Mouse (Mus musculus) heart, embryonic 11.5 days (tissue): Measurements from ENCODE around the gene Mknk2. TPM values are rescaled to one million over a fixed set of nuclear protein-coding genes. Genes with fewer than 3 reads are reported as not detected.
"Not testable (repeated sequence)": the region's sequence is repeated elsewhere in the genome, so short reads cannot be mapped to it uniquely, and the experiment has no call there.

ENCODE experiments used
- ATAC-seq: fragments of 200-750 bp; cut with Nextera tagmentation; replicated peaks from 2 replicates; pipeline ENCODE4 v1.8.0; 2017; ENCODE audit warnings: moderate library complexity; ENCODE audit not compliant: insufficient number of reproducible peaks, low FRiP score, low TSS enrichment
- H3K27ac ChIP-seq: fragments of 300-500 bp; sonication (generic); 2 replicates; pipeline ENCODE4 v1.5.1; 2014; ENCODE audit warnings: mild to moderate bottlenecking, low read depth, low read length
- H3K27me3 ChIP-seq: fragments of 300-500 bp; sonication (generic); 2 replicates; pipeline ENCODE4 v1.6.1; 2014; ENCODE audit warnings: mild to moderate bottlenecking, low read length, mixed read lengths; ENCODE audit not compliant: control insufficient read depth, insufficient read depth
- H3K36me3 ChIP-seq: fragments of 300-500 bp; sonication (generic); 2 replicates; pipeline ENCODE4 v1.6.1; 2014; ENCODE audit warnings: mild to moderate bottlenecking, low read length, moderate library complexity, mixed read lengths; ENCODE audit not compliant: control insufficient read depth, insufficient read depth
- H3K4me1 ChIP-seq: fragments of 300-500 bp; sonication (generic); 2 replicates; pipeline ENCODE4 v1.6.1; 2014; ENCODE audit warnings: low read length; ENCODE audit not compliant: control insufficient read depth, insufficient read depth
- H3K4me2 ChIP-seq: fragments of 300-500 bp; sonication (generic); 2 replicates; pipeline ENCODE4 v1.6.1; 2014; ENCODE audit warnings: mild to moderate bottlenecking, moderate library complexity
- H3K4me3 ChIP-seq: fragments of 300-500 bp; sonication (generic); 2 replicates; pipeline ENCODE4 v1.5.1; 2014; ENCODE audit warnings: low read depth, low read length
- H3K9ac ChIP-seq: fragments of 300-500 bp; sonication (generic); 2 replicates; pipeline ENCODE4 v1.6.1; 2014; ENCODE audit warnings: mild to moderate bottlenecking, low read depth, low read length, moderate library complexity
- H3K9me3 ChIP-seq: fragments of 300-500 bp; sonication (generic); replicated peaks from 2 replicates; pipeline ENCODE4 v1.6.1; 2016; ENCODE audit warnings: low read length; ENCODE audit not compliant: control insufficient read depth
- WGBS: fragments of 180-500 bp; shearing (Covaris S2); extraction: QIAGEN DNeasy Blood & Tissue Kit; methylation state at CpG from one replicate; pipeline ENCODE4 v1.1.7; 2014; ENCODE audit not compliant: insufficient replicate concordance; 5-methylcytosine and 5-hydroxymethylcytosine counted together
- polyA plus RNA-seq: library from polyadenylated mRNA; unstranded; fragments of >200 nt; fragmentation: Nextera tagmentation; extraction: Ambion mirVana; gene quantifications from 2 replicates; pipeline ENCODE4 v1.2.1, GENCODE M21; 2014

Mknk2 gene
- polyA plus RNA-seq, 1 experiment from 2014 or later: 62.1 TPM

- Histone ChIP-seq H3K9me3 (no peaks in the 10 kb centered on the region), H3K9ac (peak overlapping the region; percentile 43; the same call in 1 of the 2 replicates), H3K36me3 (no peaks in the 10 kb centered on the region), H3K4me3 (no peak overlapping the region), H3K27ac (0 out of 2 replicates have a peak overlapping the region, but pooled peaks have one; percentile 15), H3K4me1 (peaks cover 19% of the 10 kb centered on the region), H3K4me2 (no peak overlapping the region), H3K27me3 (no peaks in the 10 kb centered on the region)
- WGBS: 82% methylated on average over 6 of the region's 6 CpGs
- no peak for ATAC-seq
Observed at GRCm38 (mm10) chr10:80653156-80653720, 24.7 kb downstream of the Mknk2 start.

- no peak overlapping the region for H3K27ac ChIP-seq
- no peak overlapping the region for H3K4me3 ChIP-seq
- H3K36me3 ChIP-seq: peaks cover 6% of the 10 kb centered on the region
- H3K4me2 ChIP-seq: no peak overlapping the region
- no peaks in the 10 kb centered on the region for H3K27me3 ChIP-seq
- whole genome bisulfite sequencing: 76% methylated on average over 10 of the region's 10 CpGs
- no peak overlapping the region for H3K9ac ChIP-seq
- peaks cover 12% of the 10 kb centered on the region for H3K4me1 ChIP-seq
- ATAC-seq: no peak
- no peaks in the 10 kb centered on the region for H3K9me3 ChIP-seq
Observed at GRCm38 (mm10) chr10:80650392-80650791, 27.5 kb downstream of the Mknk2 start.

- not testable (repeated sequence) for H3K27me3 ChIP-seq, H3K9ac ChIP-seq, H3K4me1 ChIP-seq, H3K4me3 ChIP-seq, H3K9me3 ChIP-seq, ATAC-seq, H3K4me2 ChIP-seq, H3K27ac ChIP-seq
- WGBS: 88% methylated on average over 6 of the region's 6 CpGs
- H3K36me3 ChIP-seq: peaks cover 11% of the 10 kb centered on the region
Observed at GRCm38 (mm10) chr10:80649910-80650309, 28.0 kb downstream of the Mknk2 start.

- H3K4me3 ChIP-seq: no peak overlapping the region
- ATAC-seq: no peak
- peaks cover 27% of the 10 kb centered on the region for H3K36me3 ChIP-seq
- H3K9me3 ChIP-seq: no peaks in the 10 kb centered on the region
- H3K27me3 ChIP-seq: no peaks in the 10 kb centered on the region
- H3K4me2 ChIP-seq: no peak overlapping the region
- H3K27ac ChIP-seq: no peak overlapping the region
- peaks cover 3% of the 10 kb centered on the region; the same call in 1 of the 2 replicates for H3K4me1 ChIP-seq
- WGBS: 88% methylated on average over 10 of the region's 10 CpGs
- H3K9ac ChIP-seq: no peak overlapping the region
Observed at GRCm38 (mm10) chr10:80646936-80647335, 31.0 kb downstream of the Mknk2 start.

- Histone ChIP-seq H3K4me3 (no peak overlapping the region), H3K4me2 (no peak overlapping the region), H3K27ac (no peak overlapping the region), H3K4me1 (peaks cover 3% of the 10 kb centered on the region; the same call in 1 of the 2 replicates), H3K27me3 (no peaks in the 10 kb centered on the region), H3K9ac (no peak overlapping the region), H3K9me3 (no peaks in the 10 kb centered on the region), H3K36me3 (peaks cover 53% of the 10 kb centered on the region)
- no peak for ATAC-seq
- 79% methylated on average over 6 of the region's 6 CpGs for WGBS
Observed at GRCm38 (mm10) chr10:80635345-80635744, 42.6 kb downstream of the Mknk2 start.

GRCm38 (mm10) chr10:80628925-80629324 is 49.0 kb downstream of the Mknk2 start:
- Histone ChIP-seq H3K4me3 (no peak overlapping the region), H3K4me2 (no peak overlapping the region), H3K36me3 (no peaks in the 10 kb centered on the region; the same call in 1 of the 2 replicates), H3K4me1 (peaks cover 49% of the 10 kb centered on the region), H3K9me3 (no peaks in the 10 kb centered on the region), H3K9ac (no peak overlapping the region), H3K27me3 (no peaks in the 10 kb centered on the region), H3K27ac (no peak overlapping the region)
- no peak for ATAC-seq
- WGBS: 71% methylated on average over 9 of the region's 9 CpGs

GRCm38 (mm10) chr10:80627685-80628084 is 50.2 kb downstream of the Mknk2 start:
- Histone ChIP-seq H3K27ac (peak overlapping the region; percentile 50; the same call in 1 of the 2 replicates), H3K36me3 (no peaks in the 10 kb centered on the region; the same call in 1 of the 2 replicates)
- WGBS: 30% methylated on average over 2 of the region's 2 CpGs

GRCm38 (mm10) chr10:80625764-80626163 is 52.1 kb downstream of the Mknk2 start:
- Histone ChIP-seq H3K4me3 (no peak overlapping the region), H3K9me3 (no peaks in the 10 kb centered on the region), H3K4me2 (no peak overlapping the region), H3K36me3 (no peaks in the 10 kb centered on the region; the same call in 1 of the 2 replicates), H3K9ac (no peak overlapping the region), H3K4me1 (peaks cover 61% of the 10 kb centered on the region), H3K27me3 (no peaks in the 10 kb centered on the region), H3K27ac (no peak overlapping the region)
- WGBS: 86% methylated on average over 4 of the region's 4 CpGs
- ATAC-seq: no peak

More at GRCm38 (mm10) chr10:80627685-80628084, 50.2 kb downstream of the Mknk2 start:
- no peak overlapping the region for H3K4me3 ChIP-seq
- peak overlapping the region; percentile 54 for H3K9ac ChIP-seq
- H3K4me1 ChIP-seq: peaks cover 57% of the 10 kb centered on the region
- no peaks in the 10 kb centered on the region for H3K27me3 ChIP-seq
- no peaks in the 10 kb centered on the region for H3K9me3 ChIP-seq
- peak overlapping the region; percentile 39 for H3K4me2 ChIP-seq
- peak; percentile 54 for ATAC-seq
